Mouse (Mus musculus): ENCODE measurements around the gene Zkscan6. TPM values are rescaled to one million over a fixed set of nuclear protein-coding genes. Genes with fewer than 3 reads are reported as not detected.

Zkscan6 gene
- polyA plus RNA-seq (2012; rRNA removed), result 4.8 TPM in 2 replicates

- no peak for DNase-seq (ENCODE audit: low read depth)
Measured at GRCm38 (mm10) chr11:65806909-65807504, at the start of gene Zkscan6. Gene Zkscan6, plus strand, starts transcription at chr11:65807175.

DNA sequence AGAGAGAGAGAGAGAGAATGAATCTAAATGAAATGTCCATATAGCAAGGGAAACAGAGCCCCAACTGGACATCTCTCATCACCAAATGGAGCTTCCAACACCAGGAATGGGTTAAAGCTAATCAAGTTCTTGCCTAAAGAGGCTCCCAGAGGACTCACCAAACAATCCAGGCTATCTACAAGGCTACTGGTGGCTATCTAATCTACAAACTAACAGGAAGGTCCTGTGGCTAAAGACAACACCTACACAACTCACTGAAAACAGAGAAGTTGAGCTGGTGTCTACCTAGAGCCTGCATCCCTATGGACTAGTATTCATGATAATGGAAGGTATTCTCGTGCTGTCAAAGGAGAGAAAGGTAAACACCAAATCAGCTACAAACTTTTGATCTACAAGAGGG is 47.6 kb upstream of the Zkscan6 start:
- no peak for DNase-seq (ENCODE audit: low read depth)

DNA sequence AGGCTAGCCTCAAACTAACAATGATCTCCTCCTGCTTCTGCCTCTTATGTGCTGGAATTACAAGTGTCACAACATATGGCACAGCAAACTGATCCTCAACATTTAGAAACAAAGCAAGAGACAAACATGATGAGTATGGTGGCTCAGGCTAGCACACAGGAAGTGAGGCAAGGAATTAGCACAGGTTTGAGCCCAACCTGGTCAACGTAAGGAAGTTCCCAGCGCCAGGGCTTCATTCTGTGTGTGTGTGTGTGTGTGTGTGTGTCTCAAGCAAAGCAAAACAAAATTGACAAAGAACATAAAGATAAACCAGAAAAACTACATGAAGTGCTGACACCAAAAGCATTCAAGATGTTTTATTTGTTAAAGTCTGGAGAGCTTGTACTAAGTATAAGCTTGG is 46.1 kb upstream of the Zkscan6 start:
- DNase-seq (ENCODE audit: low read depth), result no peak

GRCm38 (mm10) chr11:65768445-65768844 is 38.5 kb upstream of the Zkscan6 start:
- DNase-seq (ENCODE audit: low read depth), result no peak

DNA sequence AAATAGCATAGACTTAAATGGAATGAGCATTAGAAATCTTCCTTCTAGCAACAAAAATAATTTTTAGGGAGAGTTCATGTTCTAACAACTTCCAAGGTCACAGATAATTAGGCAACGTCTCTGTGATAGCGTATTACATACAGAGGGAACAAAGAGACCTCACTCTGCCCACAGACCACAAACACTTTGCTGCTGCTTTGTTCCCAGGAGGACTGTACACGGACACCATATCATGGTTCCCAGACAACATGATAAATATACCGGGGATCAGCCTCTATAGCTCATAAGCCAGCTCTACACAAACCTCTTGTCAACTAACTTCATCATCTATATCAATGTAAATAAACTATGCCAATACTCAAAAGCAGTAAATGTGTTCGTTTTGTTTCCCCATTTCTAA is 37.0 kb upstream of the Zkscan6 start:
- no peak for DNase-seq (ENCODE audit: low read depth)

DNA sequence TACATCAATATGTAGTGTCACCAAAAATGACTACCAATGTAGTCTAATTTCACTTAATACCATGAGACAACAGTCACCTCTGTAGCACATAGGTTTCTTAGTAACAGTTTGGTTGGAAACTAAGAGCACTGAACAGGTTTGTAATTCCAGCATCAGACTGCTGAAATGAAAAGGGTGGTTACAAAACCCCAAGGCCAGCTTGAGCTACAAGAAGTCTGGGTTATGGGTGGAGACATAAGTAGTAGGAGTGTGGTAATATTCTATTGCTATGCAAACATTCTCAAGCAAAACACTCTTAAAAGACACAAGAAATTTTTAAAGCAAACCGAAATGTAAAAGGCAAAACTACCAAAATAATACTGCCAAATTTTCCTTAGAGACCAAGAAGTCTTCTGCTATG is 35.4 kb upstream of the Zkscan6 start:
- no peak for DNase-seq (ENCODE audit: low read depth)

- DNase-seq (ENCODE audit: low read depth), result no peak
Measured at GRCm38 (mm10) chr11:65773535-65773934, 33.4 kb upstream of the Zkscan6 start.

DNA sequence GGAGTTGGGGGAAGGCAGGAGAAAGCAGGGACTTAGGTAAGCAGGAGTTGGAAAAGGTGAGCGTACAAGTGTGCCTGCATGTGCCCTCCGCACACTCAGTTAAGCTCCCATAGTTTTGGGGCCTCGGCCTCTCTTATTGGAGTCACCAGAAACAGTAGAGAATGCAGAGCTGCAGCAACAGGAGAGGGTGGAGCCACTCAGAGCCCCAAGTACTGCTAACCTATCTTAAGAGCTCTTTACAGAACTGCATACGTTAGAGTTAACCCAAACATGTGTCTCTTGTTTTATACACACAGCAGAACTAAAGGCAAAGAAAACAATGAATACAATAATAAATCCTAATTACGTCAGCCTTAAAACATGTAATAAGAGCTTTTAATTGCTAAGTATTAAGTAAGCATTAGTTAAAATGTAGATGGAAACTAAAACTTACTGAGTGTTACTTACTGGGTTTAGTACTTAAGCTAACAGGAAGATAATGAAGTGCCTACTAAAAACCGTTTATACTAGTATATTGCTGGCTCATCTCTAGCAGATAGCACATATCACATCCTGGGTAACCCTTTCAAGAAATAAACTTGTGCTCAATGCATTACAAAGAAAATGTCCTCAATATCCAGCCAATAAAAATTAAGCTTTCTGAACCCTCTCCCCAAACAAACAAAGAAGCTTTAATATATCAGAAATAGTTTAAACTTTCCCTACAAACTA is 32.9 kb upstream of the Zkscan6 start:
- DNase-seq (ENCODE audit: low read depth), result no peak

DNA sequence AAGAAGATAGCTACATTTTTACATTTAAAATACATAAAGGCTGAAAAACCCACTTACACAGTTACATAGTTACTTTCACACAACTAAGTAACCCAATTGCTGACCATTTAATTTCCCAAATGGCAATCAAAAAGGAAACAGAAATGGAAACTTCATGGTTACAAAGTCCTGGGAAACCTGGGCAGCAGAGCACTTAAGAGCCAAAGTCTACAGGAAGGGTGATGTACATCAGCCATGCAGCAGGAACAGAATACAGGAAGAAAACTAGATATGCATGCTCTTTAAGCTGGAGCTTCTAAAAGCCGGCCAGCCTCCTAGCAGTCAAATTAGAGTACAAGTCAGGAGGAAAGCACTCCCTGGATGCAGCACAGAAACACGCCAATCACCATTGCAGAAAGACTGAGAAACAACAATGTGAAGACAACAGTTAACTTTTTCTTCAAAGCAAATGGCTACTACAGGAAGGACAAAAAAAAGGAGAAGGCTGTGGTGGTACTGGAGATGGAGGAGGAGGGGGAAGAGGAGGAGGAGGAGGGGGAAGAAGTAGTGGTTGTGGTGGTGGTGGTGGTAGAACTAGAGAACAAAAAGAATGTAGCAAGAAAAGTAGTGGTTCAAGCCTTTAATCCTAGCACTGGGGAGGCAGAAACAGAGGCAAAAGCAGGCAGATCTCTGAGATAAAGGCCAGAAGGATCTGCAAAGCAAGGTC is 29.9 kb upstream of the Zkscan6 start:
- no peak for DNase-seq (ENCODE audit: low read depth)

GRCm38 (mm10) chr11:65777810-65778209 is 29.2 kb upstream of the Zkscan6 start:
- no peak for DNase-seq (ENCODE audit: low read depth)

DNA sequence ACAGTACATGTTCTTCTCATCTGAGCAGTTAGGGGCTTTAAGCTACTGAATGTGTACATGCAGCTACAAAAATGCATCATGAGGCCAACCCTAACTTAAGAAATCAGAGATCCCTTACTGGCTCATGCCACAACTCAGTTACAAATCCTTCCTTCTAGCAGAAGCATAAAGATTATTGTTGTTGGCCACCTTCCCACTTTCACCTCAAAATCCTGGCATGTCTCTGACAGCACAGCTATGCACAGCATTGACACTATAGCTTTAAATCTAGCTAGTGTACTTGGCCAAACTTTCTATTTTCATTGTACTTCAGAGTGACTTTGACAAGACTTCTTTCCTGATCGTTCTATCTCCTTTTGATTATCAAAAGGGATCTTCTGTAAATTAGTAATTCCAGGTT is 27.9 kb upstream of the Zkscan6 start:
- peak; percentile 77 for DNase-seq (ENCODE audit: low read depth)

GRCm38 (mm10) chr11:65779578-65779977 is 27.4 kb upstream of the Zkscan6 start:
- no peak for DNase-seq (ENCODE audit: low read depth)

DNA sequence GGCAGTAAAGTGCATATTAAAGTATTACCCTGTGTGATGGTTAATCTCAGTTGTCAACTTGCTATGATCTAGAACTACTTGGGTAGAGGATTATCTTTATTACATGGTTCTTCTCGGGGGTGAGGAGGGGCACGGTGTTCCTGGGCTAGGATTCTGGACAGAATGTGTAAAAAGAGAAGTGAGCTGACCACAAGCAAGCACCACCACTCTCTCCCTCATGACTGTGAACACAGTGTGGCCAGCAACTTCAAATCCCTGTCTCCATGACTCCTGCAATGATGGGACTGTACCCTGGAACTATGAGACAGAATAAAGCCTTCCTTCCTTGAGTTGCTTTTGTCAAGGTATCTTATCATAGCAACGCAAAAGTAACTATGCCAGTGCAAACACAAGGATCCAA is 25.4 kb upstream of the Zkscan6 start:
- DNase-seq (ENCODE audit: low read depth), result no peak

- DNase-seq (ENCODE audit: low read depth), result no peak
Measured at GRCm38 (mm10) chr11:65786160-65786559, 20.8 kb upstream of the Zkscan6 start.

GRCm38 (mm10) chr11:65787421-65788151 is 19.4 kb upstream of the Zkscan6 start:
- DNase-seq (ENCODE audit: low read depth), result no peak

DNA sequence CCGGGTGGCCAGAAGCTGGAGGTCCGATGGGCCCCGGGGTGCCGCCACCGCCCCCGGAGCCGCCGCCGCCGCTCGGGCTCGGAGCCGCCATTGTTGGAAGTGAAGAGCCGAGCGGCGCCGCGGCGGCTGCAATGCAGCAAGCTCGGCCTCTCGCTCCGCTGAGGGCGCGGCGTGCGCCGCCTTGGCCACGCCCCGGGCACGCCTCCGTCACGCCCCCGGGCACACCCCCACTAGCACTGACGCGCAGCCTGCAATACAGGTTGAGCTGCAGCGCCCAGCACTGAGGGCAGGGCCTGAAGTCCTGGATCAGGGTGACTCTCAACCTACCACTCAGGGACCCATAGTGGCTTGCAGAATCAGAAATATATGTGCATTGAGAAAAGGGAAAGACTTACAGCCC is 18.8 kb upstream of the Zkscan6 start, which contains the start of gene Map2k4:
TSS of gene Map2k4 (minus strand) at position 144 of the 400 bp plus-strand sequence.
- no peak for DNase-seq (ENCODE audit: low read depth)

DNA sequence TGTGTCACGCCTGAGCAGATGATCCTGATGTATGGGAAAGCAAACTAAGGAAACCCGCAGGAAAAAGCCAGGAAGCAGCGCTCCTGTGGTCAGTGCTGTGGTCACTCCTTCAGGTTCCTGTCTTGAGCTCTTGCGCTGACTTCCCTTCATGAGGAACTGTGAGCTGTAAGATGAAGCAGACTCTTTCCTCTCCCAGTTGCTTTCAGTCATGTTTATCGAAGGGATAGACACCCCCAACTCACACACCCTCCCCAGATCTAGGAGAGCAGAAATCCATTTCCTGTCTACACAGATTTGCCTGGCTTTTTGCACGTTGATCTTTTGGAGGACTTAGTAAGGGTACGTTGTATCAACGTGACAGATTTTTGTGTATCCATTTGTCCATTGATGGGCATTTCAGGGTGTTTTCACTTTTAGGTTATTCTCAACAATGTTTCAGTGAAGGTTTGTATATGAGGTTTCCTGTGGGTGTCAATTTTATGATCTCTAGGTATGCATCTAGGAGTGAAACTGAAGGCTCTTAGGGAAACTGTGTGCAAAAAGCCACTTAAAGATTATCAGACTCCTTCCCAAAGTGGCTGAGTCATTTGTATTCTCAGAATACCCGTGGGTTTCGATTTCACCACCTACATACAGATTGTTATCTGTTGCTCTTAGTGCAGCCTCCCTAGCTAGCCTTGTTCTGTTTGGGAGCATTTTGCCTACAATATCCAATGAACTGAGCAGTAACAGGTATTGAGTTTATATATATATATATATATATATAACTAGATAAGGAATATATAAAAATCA is 12.4 kb upstream of the Zkscan6 start:
- DNase-seq (ENCODE audit: low read depth), result no peak

DNA sequence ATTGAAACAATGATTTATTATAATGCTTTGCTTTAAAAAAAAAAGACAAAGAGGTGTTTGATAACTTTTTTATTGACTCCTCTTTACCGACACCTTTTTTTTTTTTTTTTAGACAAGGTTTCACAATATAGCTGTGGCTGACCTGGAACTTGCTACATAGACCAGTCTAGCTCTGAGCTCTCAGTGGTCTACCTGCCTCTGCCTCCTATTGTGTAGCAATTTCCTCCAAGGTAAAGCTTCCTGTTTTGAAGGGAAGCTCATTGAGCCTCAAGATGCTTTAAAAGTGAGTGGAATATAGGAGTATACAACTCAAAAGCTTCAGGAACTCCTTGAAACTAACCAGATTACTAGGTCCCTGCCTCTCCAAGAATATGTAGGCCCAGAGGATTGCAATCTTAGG is 11.1 kb upstream of the Zkscan6 start:
- DNase-seq (ENCODE audit: low read depth), result no peak

DNA sequence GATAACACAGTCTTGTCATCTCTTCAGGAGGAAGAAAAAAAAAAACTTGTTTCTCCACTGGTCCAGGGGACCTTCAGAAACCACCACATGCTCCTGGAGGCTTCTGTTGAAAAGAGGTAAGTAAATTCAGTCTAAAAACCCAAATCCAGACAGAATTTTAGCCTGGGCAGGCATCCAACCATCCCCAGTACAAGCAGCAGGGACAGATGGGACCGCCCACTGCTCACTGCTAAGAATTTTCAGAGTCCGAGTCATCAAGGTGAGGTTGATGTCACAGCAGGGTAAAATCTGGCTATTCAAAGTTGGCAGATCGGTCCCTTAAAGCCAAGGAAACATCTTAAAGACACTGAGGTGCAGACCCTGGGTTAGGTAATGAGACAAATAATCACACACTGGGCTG is 5.1 kb upstream of the Zkscan6 start:
- DNase-seq (ENCODE audit: low read depth), result no peak

- peak; percentile 81 for DNase-seq (ENCODE audit: low read depth)
Measured at GRCm38 (mm10) chr11:65806321-65806904, 562 bp upstream of the Zkscan6 start.

GRCm38 (mm10) chr11:65807601-65808000 is 626 bp downstream of the Zkscan6 start:
- DNase-seq (ENCODE audit: low read depth), result no peak

Measured in gonadal fat pad, adult 2 months (tissue).